Comparison of ENCODE assay signal across 23 mouse cellular contexts in the genomic region with DNA sequence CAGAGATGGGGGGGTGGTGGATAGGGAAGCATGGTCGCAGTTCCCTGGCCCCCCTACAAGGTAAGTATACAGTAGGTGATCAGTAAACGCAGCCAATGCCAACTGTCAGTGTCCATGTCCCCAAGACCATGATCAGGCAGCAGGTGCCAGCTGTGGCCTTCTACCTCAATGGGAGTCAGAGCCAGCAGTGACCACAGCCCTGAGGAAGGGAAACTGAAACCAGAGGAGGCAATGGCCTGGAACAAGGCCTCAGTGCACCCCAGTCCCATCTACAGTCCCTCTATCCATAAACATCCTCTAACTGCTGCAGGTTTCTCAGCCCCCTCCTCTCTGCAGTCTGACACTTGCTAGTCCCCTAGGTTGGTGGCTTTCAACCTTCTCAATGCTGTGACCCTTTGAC. TPM values are rescaled to one million over a fixed set of nuclear protein-coding genes. Genes with fewer than 3 reads are reported as not detected.
A peak's percentile ranks its signal among the peaks of the same experiment; 100 is the strongest.
DNase-seq lines count a peak whose midpoint lies in the region; ATAC-seq and TF ChIP-seq lines count a peak whose summit lies in the region.
"Had no signal": no experiment of that assay in that cellular context is flagged by ENCODE, and none has a peak within 500 bp of the region (broad histone marks: within the 10 kb centered on the region; RNA-seq: fewer than 3 reads in every experiment).

No protein-coding gene starts in this region.

- dilution Hi-C loops in CH12.LX (cut with MboI; ENCODE audit: extremely low pct_ligation_motif_present, extremely low pct_unique_long_range_greater_than_20kb, low sequenced_read_pairs), result no loop called here

- no peaks in the 10 kb centered on the region for H3K79me2 ChIP-seq in CH12.LX (replicated peaks; ENCODE audit: control insufficient read depth, extremely low read depth, insufficient read depth, poor library complexity, severe bottlenecking)

- in situ Hi-C loops in CH12.LX (cut with MboI; ENCODE audit: low pct_ligation_motif_present, low pct_unique_long_range_greater_than_20kb, low sequenced_read_pairs), result no loop called here

- TF ChIP-seq POLR2A in CH12.LX (IDR thresholded peaks at IDR 0.05; ENCODE audit: low read depth, low read length), result no peak

- H3K27ac ChIP-seq in CH12.LX (ENCODE audit: insufficient read depth, low read depth), result no peak overlapping the region
- no peak overlapping the region for H3K27ac ChIP-seq in midbrain, embryonic 15.5 days
- H3K27ac ChIP-seq: embryonic facial prominence, embryonic 12.5 days; forebrain, embryonic 12.5 days; heart, embryonic 10.5 days; hindbrain, embryonic 12.5 days had no signal

- no peaks in the 10 kb centered on the region for H3K9me3 ChIP-seq in CH12.LX (replicated peaks; ENCODE audit: low read length)
- no peaks in the 10 kb centered on the region for H3K9me3 ChIP-seq in midbrain, embryonic 15.5 days
- H3K9me3 ChIP-seq: embryonic facial prominence, embryonic 12.5 days; forebrain, embryonic 12.5 days; heart, embryonic 10.5 days; hindbrain, embryonic 12.5 days had no signal

- H3K27me3 ChIP-seq in CH12.LX (replicated peaks), result peaks cover 85% of the 10 kb centered on the region
- H3K27me3 ChIP-seq in midbrain, embryonic 15.5 days (replicated peaks), result no peaks in the 10 kb centered on the region
- H3K27me3 ChIP-seq: hindbrain, embryonic 12.5 days had no signal

- no peaks in the 10 kb centered on the region for H3K36me3 ChIP-seq in CH12.LX (replicated peaks in 1 of 2; ENCODE audit: control insufficient read depth in 1 of 2, insufficient read depth in 1 of 2, low read length in 1 of 2)
- H3K36me3 ChIP-seq in midbrain, embryonic 15.5 days (replicated peaks), result no peaks in the 10 kb centered on the region
- H3K36me3 ChIP-seq: embryonic facial prominence, embryonic 12.5 days; forebrain, embryonic 12.5 days; heart, embryonic 10.5 days; hindbrain, embryonic 12.5 days had no signal

- peak; percentile 50; the same call in 1 of the 2 replicates for ATAC-seq in megakaryocyte progenitor cell, adult 5-6 weeks (replicated peaks; ENCODE audit: poor library complexity)
- no peak for ATAC-seq in midbrain, embryonic 15.5 days (replicated peaks)
- ATAC-seq: forebrain, embryonic 16.5 days; hindbrain, embryonic 16.5 days; inflammation-experienced regulatory T-cells, adult 6 months had no signal

- H3K4me3 ChIP-seq in CH12.LX (replicated peaks in 1 of 3; ENCODE audit: low read depth in 2 of 3, low read length in 2 of 3, poor library complexity in 1 of 3), result no peak overlapping the region
- H3K4me3 ChIP-seq in midbrain, embryonic 15.5 days, result no peak overlapping the region
- H3K4me3 ChIP-seq: embryonic facial prominence, embryonic 12.5 days; forebrain, embryonic 12.5 days; heart, embryonic 10.5 days; hindbrain, embryonic 12.5 days had no signal

- TF ChIP-seq RAD21 in CH12.LX (IDR thresholded peaks at IDR 0.05; ENCODE audit: low read depth, low read length), result no peak

- DNase-seq in spleen, postnatal 36 days (ENCODE audit: low spot score in 2 of 2), result peak; percentile 22 to 29
- DNase-seq in spleen, adult 12 weeks (ENCODE audit: low spot score), result no peak
- DNase-seq in CH12.LX (ENCODE audit: extremely low read depth), result peak; percentile 35
- DNase-seq in left cerebral cortex, postnatal 4 days, result no peak
- no peak for DNase-seq in frontal cortex, adult 2 months (ENCODE audit: extremely low spot score in 1 of 2, low spot score in 1 of 2)
- DNase-seq: adrenal gland, adult 2 months; adrenal gland, postnatal 36 days; cerebellum, adult 2 months; cerebellum, postnatal 14 days; gastrocnemius, postnatal 25 days; heart, adult 18-20 months; heart, postnatal 10 days; heart, postnatal 4 days had no signal

- no peak overlapping the region for H3K4me2 ChIP-seq in CH12.LX (ENCODE audit: insufficient read depth, low read depth, poor library complexity, severe bottlenecking)
- H3K4me2 ChIP-seq in midbrain, embryonic 15.5 days, result no peak overlapping the region
- H3K4me2 ChIP-seq: embryonic facial prominence, embryonic 12.5 days; forebrain, embryonic 12.5 days; hindbrain, embryonic 12.5 days had no signal

- H3K9ac ChIP-seq in CH12.LX (ENCODE audit: insufficient read depth, low read depth), result no peak overlapping the region
- no peak overlapping the region for H3K9ac ChIP-seq in midbrain, embryonic 15.5 days
- H3K9ac ChIP-seq: embryonic facial prominence, embryonic 12.5 days; forebrain, embryonic 12.5 days; hindbrain, embryonic 12.5 days had no signal

- intact Hi-C loops in left cerebral cortex, postnatal 4 days (cut with DNase I), result no loop called here

- TF ChIP-seq EP300 in CH12.LX (IDR thresholded peaks at IDR 0.05; ENCODE audit: low read length), result peak; percentile 85

- 84% methylated on average over 2 of the region's 2 CpGs for WGBS in midbrain, embryonic 15.5 days

- TF ChIP-seq CTCF in CH12.LX (conservative IDR thresholded peaks at IDR 0.05 in 1 of 2, IDR thresholded peaks at IDR 0.05 in 1 of 2; ENCODE audit: low read depth in 2 of 2, low read length in 2 of 2), result no peak

- H3K4me1 ChIP-seq in CH12.LX (ENCODE audit: control insufficient read depth in 1 of 2, insufficient read depth in 2 of 2), result peaks cover 22 to 32% of the 10 kb centered on the region in 2 experiments
- H3K4me1 ChIP-seq in midbrain, embryonic 15.5 days, result peaks cover 36% of the 10 kb centered on the region
- H3K4me1 ChIP-seq: embryonic facial prominence, embryonic 12.5 days had no signal

TF ChIP-seq in CH12.LX, 34 proteins besides CTCF, POLR2A, EP300 and RAD21:
- no peak for TF ChIP-seq MAX (IDR thresholded peaks at IDR 0.05; ENCODE audit: low read length)
- no peak for TF ChIP-seq ZKSCAN1 (IDR thresholded peaks at IDR 0.05; ENCODE audit: borderline replicate concordance, low read depth, low read length)
- peak; percentile 80 for TF ChIP-seq IRF4 (IDR thresholded peaks at IDR 0.05; ENCODE audit: low read depth, low read length)
- 0 out of 2 replicates have a peak, but pooled peaks have one; percentile 9 for TF ChIP-seq ETS1 (conservative IDR thresholded peaks at IDR 0.05; ENCODE audit: low read depth, low read length)
- no peak for TF ChIP-seq MEF2A (IDR thresholded peaks at IDR 0.05; ENCODE audit: borderline replicate concordance, low read depth, low read length)
- TF ChIP-seq TCF12 (IDR thresholded peaks at IDR 0.05; ENCODE audit: low read depth, low read length), result peak; percentile 87
- TF ChIP-seq USF2 (conservative IDR thresholded peaks at IDR 0.05; ENCODE audit: low read depth, low read length), result no peak
- TF ChIP-seq CHD2 (IDR thresholded peaks at IDR 0.05; ENCODE audit: low read length), result no peak
- TF ChIP-seq KAT2A (IDR thresholded peaks at IDR 0.05; ENCODE audit: insufficient replicate concordance, low read length), result no peak
- 0 out of 2 replicates have a peak, but pooled peaks have one; percentile 31 for TF ChIP-seq RCOR1 (conservative IDR thresholded peaks at IDR 0.05; ENCODE audit: low read depth, low read length)
TF ChIP-seq in CH12.LX: peak in this region for 4.

RNA-seq across cellular contexts. Expression of a gene that starts 27.9 kb away (rescaled TPM):
- not detected in 2 replicates for total RNA-seq in CH12.LX (2012; rRNA removed)
- total RNA-seq in CH12.LX (2014; rRNA removed), result not detected in 2 replicates
- 0.06 TPM in 1 of 2 replicates, not detected in the other for polyA plus RNA-seq in CH12.LX (2012; ENCODE audit: insufficient read length, low read depth)
- total RNA-seq in megakaryocyte progenitor cell, adult 5-6 weeks (2015), result not detected in 2 replicates
- total RNA-seq in megakaryocyte progenitor cell, adult 5-6 weeks (2017), result 0.04 TPM in 1 of 2 replicates, not detected in the other
- polyA plus RNA-seq in midbrain, embryonic 15.5 days (2015; fragmentation: Nextera tagmentation; extraction: Ambion mirVana), result 10.1 and 11.1 TPM in 2 replicates
- total RNA-seq in left cerebral cortex, postnatal 4 days (2021), result 10 to 100 TPM; 79.2 to 81.2 TPM
- 64.9 and 68.2 TPM in 2 replicates for polyA plus RNA-seq in frontal cortex, adult 2 months (2012; rRNA removed)
- polyA plus RNA-seq: heart, embryonic 10.5 days; heart, embryonic 14.5 days had no signal

Comparison
In these comparisons a context has a peak if more than half of its experiments do, and no peak if none do; other contexts are left out.
1. DNase-seq: peak in spleen, postnatal 36 days (2 of 2) and CH12.LX (single experiment); none in spleen, adult 12 weeks (single experiment), left cerebral cortex, postnatal 4 days (single experiment) and frontal cortex, adult 2 months (0 of 2).
2. RNA of a gene that starts 27.9 kb away (total RNA-seq): 79.2 to 81.2 TPM in left cerebral cortex, postnatal 4 days; 0.04 TPM in megakaryocyte progenitor cell, adult 5-6 weeks and not detected in CH12.LX; every median in the first group is over 10 times any median in the second.